Mouse (Mus musculus) B cell, adult 2 months (primary cell): ENCODE data around the gene G430095P16Rik.

Experiments
- DNase-seq, 2 experiments: peaks; one replicate each; pipeline ENCODE4 v3.0.0; 2022

The G430095P16Rik gene

GRCm38 (mm10) chr8:84722850-84723570, at the start of gene G430095P16Rik:
G430095P16Rik (plus strand) TSS chr8:84723007.
- DNase-seq: peak; percentile 41 to 47

GRCm38 (mm10) chr8:84677305-84677704, 45.5 kb upstream of the G430095P16Rik start:
- DNase-seq: no peak

DNA sequence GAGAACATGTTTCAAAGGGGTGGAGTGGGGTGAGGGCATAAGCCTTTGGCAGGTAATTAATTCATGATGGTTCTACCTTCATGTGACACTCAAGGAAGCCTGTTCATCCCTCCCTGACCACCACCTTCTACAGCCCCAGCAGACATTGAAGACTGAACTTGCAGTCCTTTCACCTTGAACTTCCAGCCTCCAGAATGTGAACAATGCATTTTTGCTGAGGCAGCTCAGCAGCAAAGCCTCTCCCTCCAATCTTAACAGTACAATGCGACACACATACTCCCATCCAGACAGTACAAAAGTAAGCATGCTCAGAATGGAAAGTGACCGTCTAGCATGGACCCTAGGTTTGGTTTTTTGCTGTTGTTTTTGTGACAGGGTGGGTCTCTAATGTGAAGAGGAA, 41.3 kb upstream of the G430095P16Rik start:
- no peak for DNase-seq

DNA sequence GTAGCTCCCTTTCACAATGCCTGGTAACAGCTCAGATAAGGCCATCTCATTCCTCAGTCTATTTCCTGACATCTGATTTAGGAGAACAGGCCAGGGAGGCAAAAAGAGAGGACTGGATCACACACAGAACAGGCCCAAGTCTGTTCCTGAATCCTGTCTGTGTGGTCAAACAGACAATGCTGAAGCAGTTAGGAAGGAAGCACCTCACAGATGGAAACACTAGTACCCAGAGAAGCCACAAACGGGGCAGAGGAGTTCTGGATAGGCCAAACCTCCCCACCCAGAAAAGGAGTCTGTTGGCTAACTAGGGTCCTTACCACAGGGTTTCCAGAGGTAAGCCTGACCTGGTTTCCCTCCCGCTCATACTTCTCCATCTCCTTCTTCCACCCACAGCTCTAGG, 40.5 kb upstream of the G430095P16Rik start:
- DNase-seq: no peak

DNA sequence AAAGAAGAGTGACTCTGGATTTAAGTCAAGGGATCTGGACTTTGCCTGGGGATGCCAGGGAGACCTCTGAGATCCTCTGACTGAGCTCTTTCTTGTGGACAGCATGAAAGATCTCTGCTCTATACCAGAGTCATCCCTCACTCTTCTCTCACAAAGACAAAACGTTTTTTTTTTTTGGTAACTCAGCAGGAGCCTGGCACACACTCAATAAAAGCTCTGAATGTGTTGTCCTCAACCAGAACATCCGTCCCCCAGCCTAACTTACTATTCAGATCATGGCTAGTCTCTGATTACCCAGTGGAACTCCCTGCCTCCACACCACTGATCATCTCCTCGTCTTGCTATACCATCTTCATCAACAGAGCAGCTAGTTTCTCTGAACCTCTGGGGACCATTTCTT, 38.3 kb upstream of the G430095P16Rik start:
- DNase-seq: no peak

GRCm38 (mm10) chr8:84686191-84687002, 36.4 kb upstream of the G430095P16Rik start, which contains the start of gene Trmt1:
Trmt1 (plus strand) TSS chr8:84686307.
- peak; percentile 35 to 40 for DNase-seq

DNA sequence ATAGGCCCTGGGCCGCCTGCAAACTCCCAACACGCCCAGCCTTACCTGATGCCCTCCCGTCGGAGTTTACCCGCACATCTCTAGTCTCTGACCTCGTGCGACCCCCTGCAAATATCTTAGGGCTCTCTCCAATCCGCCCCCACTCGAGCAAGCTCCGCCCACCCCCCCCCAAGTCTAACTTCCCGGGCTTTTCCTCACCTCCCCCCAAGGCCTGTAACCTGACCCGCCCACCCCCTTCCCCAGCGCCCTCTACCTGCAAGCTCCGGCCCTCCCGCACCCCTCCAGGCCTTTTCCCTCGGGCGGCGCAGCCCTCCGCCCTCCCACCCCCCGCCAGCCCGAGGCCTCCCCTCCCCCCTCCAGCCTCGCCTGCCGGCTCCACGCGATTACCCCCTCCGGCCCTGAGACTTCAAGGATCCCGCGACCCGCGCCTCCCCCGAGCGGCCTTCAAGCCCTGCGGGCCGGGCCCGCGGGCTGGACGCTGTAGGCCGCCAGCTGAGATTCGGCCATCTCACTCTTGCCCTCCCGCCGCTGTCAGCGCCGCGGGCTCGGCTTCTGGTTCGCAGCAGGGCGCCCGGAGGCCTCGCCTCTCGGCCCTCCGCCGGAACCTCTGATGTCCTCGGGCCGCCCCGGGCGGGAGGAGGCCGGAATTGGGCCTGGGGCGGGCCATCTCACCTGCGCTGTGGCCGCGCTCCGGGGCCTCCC, 35.7 kb upstream of the G430095P16Rik start:
- peak in 1 of 2 experiments; percentile 10 for DNase-seq

DNA sequence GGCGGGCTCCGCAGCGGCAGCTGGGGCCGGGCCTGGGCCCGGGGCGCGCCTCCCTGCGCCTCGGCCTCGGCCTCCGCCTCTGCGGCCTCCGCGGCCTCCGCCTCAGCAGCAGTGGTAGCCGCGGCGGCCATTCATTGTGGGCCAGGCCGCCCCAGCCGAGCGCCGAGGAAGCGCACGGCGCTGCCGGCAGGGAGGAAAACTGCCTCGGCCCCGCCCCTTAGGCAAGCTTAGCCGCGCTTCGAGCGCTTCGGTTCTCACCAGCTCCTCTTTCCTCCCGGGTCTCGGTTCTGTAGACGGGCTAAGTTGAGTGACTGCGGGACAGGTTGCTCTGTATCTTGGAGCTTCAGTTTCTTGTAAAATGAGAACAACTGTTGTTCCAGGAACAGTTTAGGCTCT, 35.1 kb upstream of the G430095P16Rik start, which contains the start of gene Nacc1:
Nacc1 (minus strand) TSS at position 158 of the 396 bp plus-strand sequence.
- DNase-seq: peak; percentile 89 to 90

GRCm38 (mm10) chr8:84689091-84689915, 33.5 kb upstream of the G430095P16Rik start:
- DNase-seq: peak; percentile 84 to 88

DNA sequence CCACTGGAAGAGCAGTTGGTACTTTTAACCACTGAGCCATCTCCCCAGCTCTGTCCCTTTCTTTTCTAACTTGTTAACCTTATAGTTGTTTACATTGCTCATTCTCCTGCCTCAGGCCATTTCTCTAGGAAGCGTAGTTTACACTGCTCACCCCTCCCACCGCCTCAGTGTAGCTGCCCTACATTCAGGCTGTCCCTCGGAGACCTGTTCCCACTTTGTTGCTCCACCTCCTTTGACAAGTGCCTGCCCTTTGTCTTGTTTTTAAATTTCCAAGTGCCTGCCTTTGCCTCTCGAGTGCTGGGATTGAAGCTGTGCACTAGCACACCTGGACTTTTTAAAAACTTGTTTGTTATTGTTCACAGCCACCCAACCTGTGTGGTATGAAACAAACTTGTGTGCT, 29.5 kb upstream of the G430095P16Rik start:
- no peak for DNase-seq

DNA sequence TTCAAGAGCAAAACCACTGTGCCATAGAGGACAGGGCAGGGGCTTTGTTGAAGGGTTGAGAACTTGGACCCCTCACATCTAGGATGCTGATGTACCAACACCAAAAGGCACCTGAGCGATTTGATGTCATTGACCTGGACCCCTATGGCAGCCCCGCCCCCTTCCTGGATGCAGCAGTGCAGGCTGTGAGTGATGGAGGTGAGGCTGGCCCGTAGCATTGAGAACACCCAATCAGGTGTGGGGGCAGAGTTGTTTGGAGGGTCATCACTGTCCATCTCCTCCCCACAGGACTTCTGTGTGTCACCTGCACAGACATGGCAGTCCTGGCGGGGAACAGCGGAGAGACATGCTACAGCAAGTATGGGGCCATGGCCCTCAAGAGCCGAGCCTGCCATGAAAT, 27.7 kb upstream of the G430095P16Rik start:
- no peak for DNase-seq

DNA sequence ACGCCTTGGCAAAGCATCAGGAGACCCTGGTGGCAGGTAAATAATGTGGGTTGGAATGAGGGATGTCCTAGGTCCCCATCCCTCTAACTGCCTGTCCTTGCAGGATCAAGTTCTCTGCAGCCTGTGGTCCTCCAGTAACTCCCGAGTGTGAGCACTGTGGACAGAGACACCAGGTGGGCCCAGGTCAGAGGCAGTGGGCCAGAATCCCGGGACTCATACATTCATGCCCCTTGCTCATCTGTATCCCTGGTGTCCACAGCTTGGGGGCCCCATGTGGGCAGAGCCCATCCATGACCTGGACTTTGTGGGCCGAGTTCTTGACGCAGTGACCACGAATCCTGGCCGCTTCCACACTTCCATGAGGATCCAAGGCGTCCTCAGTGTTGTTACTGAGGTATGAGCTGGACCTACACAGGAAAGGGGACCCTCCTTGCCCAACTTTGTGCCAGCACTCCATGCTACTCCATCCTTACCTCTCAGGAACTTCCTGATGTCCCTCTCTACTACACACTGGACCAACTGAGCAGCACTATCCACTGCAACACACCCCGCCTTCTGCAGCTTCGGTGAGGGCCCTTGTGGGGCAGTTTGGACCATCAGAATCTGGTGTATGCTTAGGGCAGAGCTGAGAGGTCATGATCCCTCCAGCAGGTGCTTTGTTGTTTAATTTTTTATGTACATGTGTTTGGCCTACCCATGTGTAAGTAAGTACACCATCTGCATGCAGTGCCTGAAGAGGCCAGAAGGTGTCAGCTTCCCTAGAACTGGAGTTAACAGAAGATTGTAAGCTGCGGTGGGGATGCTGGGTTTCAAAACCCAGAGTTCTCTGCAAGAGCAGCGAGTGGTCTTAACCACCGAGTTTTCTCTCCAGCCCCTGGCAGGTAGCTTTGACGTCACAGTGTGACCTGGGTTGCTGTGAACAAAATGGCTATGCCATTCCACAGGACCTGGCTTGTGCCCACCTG, 25.4 kb upstream of the G430095P16Rik start:
- peak; percentile 61 to 68 for DNase-seq

- DNase-seq: no peak
Observed at GRCm38 (mm10) chr8:84698288-84698687, 24.5 kb upstream of the G430095P16Rik start.

DNA sequence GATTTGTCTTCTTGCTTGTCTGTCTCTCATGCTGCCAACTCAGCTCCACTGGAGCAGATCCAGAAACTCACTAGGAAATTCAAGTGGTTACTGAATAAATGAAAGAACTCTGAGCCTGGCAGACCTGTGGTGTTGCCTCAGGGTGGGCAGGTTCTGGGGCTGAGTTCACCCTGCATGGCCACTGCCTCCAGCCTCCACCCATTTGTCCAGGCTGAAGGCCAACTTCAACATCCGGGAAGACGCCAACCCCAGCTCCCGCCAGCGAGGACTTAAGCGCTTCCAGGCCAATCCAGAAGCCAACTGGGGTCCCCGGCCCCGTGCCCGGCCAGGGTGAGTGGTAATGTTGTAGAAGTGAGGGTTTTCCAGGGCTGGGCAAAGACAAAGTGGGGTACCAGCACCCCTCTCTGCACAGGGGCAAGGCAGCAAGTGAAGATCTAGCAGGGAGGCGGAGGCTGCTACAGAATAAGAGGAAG, 23.8 kb upstream of the G430095P16Rik start:
- DNase-seq: peak in 1 of 2 experiments; percentile 25

GRCm38 (mm10) chr8:84699861-84700322, 22.9 kb upstream of the G430095P16Rik start:
- DNase-seq: peak; percentile 79 to 82

GRCm38 (mm10) chr8:84700526-84700925, 22.3 kb upstream of the G430095P16Rik start:
- peak; percentile 62 to 67 for DNase-seq

DNA sequence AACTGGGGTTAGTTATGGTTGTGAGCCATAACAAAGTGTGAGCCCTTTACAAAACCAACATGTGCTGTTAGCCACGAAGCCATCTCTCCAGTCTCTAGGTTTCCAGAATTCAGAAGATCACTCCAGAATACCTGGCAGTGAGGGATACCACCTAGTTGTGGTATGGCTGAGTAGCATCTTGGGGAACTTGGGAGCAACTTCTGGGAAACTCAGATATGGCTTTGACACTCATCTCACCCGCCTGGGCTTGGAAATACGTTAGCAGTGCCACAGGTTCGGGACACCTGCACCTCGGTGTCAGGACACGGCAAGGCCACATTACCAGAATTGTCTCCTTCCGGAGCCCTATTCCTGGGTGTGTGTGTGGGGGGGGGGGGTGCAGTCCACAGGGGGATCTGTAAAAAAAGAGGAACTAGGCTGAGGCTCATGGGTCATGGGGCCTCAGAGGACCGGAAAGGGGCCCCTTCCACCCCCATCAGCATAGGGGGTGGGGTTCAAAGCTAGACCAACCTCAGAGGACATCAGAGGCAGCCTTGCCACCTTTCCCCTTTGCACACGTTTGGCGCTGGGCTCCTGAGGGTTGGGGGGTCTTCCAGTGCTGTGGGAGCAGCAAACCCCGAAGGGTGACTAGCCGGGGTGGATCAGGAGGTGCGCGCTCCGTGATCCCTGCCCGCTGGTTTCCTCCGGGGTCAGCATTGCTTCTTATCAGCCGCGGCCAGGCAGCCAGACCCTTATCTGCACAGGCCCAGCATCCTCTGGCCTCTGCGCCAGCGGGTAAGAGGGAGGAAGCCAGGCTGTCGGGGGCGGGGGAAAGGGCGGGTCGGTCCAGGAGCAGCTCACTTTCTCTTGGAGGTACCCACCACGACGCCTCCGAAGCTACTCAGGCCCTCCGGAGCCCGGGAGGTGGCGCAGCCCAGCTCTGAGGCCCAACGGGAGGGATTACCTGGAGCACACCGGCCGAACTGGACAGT, 21.6 kb upstream of the G430095P16Rik start, which contains the start of gene Lyl1:
Lyl1 (plus strand) TSS at position 517 of the 971 bp plus-strand sequence.
- DNase-seq: peak; percentile 86 to 88

DNA sequence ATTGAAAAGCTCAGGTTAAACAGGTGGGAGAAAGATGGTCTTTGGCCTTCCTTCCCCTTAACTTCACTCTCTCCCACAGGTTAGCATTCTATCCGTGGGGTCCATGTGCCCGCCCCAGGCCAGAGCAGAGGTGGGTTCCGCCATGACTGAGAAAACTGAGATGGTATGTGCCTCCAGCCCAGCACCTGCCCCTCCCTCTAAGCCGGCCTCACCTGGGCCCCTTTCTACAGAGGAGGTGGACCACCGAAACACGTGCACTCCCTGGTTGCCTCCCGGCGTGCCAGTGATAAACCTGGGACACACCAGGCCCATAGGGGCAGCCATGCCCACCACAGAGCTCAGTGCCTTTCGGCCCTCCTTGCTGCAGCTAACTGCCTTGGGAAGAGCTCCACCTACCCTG, 20.2 kb upstream of the G430095P16Rik start:
- peak; percentile 22 to 30 for DNase-seq

DNA sequence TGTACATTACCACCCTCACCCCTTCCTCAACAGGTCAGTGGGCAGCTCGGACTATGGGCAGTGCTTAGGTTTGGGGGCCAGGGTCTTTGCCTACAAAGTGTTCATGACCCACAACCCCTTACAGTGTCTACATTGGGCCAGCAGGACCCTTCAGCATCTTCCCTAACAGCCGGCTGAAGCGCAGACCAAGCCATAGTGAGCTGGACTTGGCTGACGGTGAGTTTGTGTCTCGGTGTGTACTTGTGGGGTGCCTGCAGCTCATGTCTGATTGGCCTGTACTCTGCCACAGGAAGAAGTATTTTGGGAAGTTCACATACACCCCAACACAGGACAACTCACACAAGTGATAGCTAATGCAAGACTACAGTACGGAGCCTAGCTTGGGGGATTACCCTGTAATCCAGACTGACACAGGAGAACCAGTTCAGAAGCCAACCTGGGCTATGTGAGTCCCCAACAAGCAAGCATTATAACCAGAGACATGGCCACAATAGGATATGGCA, 19.8 kb upstream of the G430095P16Rik start:
- DNase-seq: no peak
